Mouse (Mus musculus) embryonic facial prominence, embryonic 11.5 days (tissue): ENCODE results near the gene Dlg3. TPM values are rescaled to one million over a fixed set of nuclear protein-coding genes. Genes with fewer than 3 reads are reported as not detected.

Source experiments
- ATAC-seq: fragments of 200-750 bp; cut with Nextera tagmentation; replicated peaks from 2 replicates; pipeline ENCODE4 v1.8.0; 2017; ENCODE audit warnings: low read depth; ENCODE audit not compliant: insufficient number of reproducible peaks, low FRiP score, low TSS enrichment
- DNase-seq: peaks from one replicate; pipeline ENCODE4 v3.0.0-alpha.2; 2015; ENCODE audit warnings: low spot score
- H3K27ac ChIP-seq: fragments of 300-500 bp; sonication (generic); replicated peaks from 2 replicates; pipeline ENCODE4 v1.5.1; 2014; ENCODE audit warnings: mild to moderate bottlenecking, low read depth, low read length, control low read depth
- H3K27me3 ChIP-seq: fragments of 300-500 bp; sonication (generic); 2 replicates; pipeline ENCODE4 v1.6.1; 2014; ENCODE audit warnings: mild to moderate bottlenecking, low read length, moderate library complexity, mixed read lengths; ENCODE audit not compliant: control insufficient read depth, insufficient read depth
- H3K36me3 ChIP-seq: fragments of 300-500 bp; sonication (generic); replicated peaks from 2 replicates; pipeline ENCODE4 v1.6.1; 2014; ENCODE audit warnings: low read depth, mild to moderate bottlenecking, low read length, moderate library complexity, mixed read lengths; ENCODE audit not compliant: control insufficient read depth, insufficient read depth
- H3K4me1 ChIP-seq: fragments of 300-500 bp; sonication (generic); 2 replicates; pipeline ENCODE4 v1.6.1; 2014; ENCODE audit warnings: low read length, mixed read lengths; ENCODE audit not compliant: control insufficient read depth, insufficient read depth
- H3K4me2 ChIP-seq: fragments of 300-500 bp; sonication (generic); 2 replicates; pipeline ENCODE4 v1.6.1; 2014; ENCODE audit warnings: low read depth, mild to moderate bottlenecking, control low read depth, low read length, moderate library complexity
- H3K4me3 ChIP-seq: fragments of 300-500 bp; sonication (generic); 2 replicates; pipeline ENCODE4 v1.5.1; 2014; ENCODE audit warnings: low read depth, low read length, control low read depth
- H3K9ac ChIP-seq: fragments of 300-500 bp; sonication (generic); replicated peaks from 2 replicates; pipeline ENCODE4 v1.6.1; 2014; ENCODE audit warnings: mild to moderate bottlenecking, control low read depth, low read length
- H3K9me3 ChIP-seq: fragments of 300-500 bp; sonication (generic); replicated peaks from 2 replicates; pipeline ENCODE4 v1.6.1; 2016; ENCODE audit warnings: mild to moderate bottlenecking, low read length, inconsistent platforms, mixed read lengths; ENCODE audit not compliant: control insufficient read depth
- WGBS: fragments of 180-500 bp; shearing (Covaris S2); extraction: QIAGEN DNeasy Blood & Tissue Kit; methylation state at CpG from one replicate; pipeline ENCODE4 v1.1.7; 2014; 5-methylcytosine and 5-hydroxymethylcytosine counted together
- polyA plus RNA-seq: library from polyadenylated mRNA; unstranded; fragments of >200 nt; fragmentation: Nextera tagmentation; extraction: Ambion mirVana; gene quantifications from 2 replicates; pipeline ENCODE4 v1.2.1, GENCODE M21; 2014

Dlg3 gene
- polyA plus RNA-seq, result 4.8 and 10.9 TPM in 2 replicates

- H3K9me3 ChIP-seq, result no peaks in the 10 kb centered on the region
- DNase-seq, result peak; percentile 70
- H3K4me2 ChIP-seq, result peak within 1 kb of the TSS; percentile 84
- no peaks in the 10 kb centered on the region for H3K27me3 ChIP-seq
- peak; percentile 79 for ATAC-seq
- H3K4me1 ChIP-seq, result no peaks in the 10 kb centered on the region
- 0 out of 2 replicates have a peak within 1 kb of the TSS, but pooled peaks have one; percentile 18 for H3K9ac ChIP-seq
- H3K4me3 ChIP-seq, result peak within 1 kb of the TSS; percentile 44
- no peaks in the 10 kb centered on the region for H3K36me3 ChIP-seq
- H3K27ac ChIP-seq, result no peak within 1 kb of the TSS
- WGBS, result 10% methylated on average over 18 of the region's 26 CpGs
These were observed at the start of gene Dlg3 for GRCm38 (mm10) chrX:100767181-100767884. TSS of gene Dlg3 (plus strand) at chrX:100767722.

GRCm38 (mm10) chrX:100728947-100729346 lies 38.6 kb upstream of the Dlg3 start:
- Histone ChIP-seq H3K9me3 (no peaks in the 10 kb centered on the region), H3K4me2 (no peak overlapping the region), H3K9ac (no peak overlapping the region), H3K27me3 (no peaks in the 10 kb centered on the region), H3K27ac (no peak overlapping the region), H3K4me1 (no peaks in the 10 kb centered on the region), H3K36me3 (no peaks in the 10 kb centered on the region), H3K4me3 (no peak overlapping the region)
- DNase-seq, result no peak
- ATAC-seq, result no peak
- 29% methylated on average over 1 of the region's 1 CpGs for WGBS

GRCm38 (mm10) chrX:100729665-100730188 lies 37.8 kb upstream of the Dlg3 start, which contains the start of gene Gdpd2:
TSS of gene Gdpd2 (plus strand) at chrX:100729873.
- Histone ChIP-seq H3K27me3 (no peaks in the 10 kb centered on the region), H3K36me3 (no peaks in the 10 kb centered on the region), H3K27ac (no peak within 1 kb of the TSS), H3K4me2 (peak within 1 kb of the TSS; percentile 34), H3K4me3 (no peak within 1 kb of the TSS), H3K4me1 (no peaks in the 10 kb centered on the region), H3K9ac (peak within 1 kb of the TSS; percentile 34; the same call in 1 of the 2 replicates), H3K9me3 (no peaks in the 10 kb centered on the region)
- ATAC-seq (peak; percentile 77), DNase-seq (peak; percentile 52)
- WGBS, result 15% methylated on average over 8 of the region's 8 CpGs

- Histone ChIP-seq H3K4me2 (peak overlapping the region; percentile 34), H3K27ac (no peak overlapping the region), H3K36me3 (no peaks in the 10 kb centered on the region), H3K9ac (peak overlapping the region; percentile 34; the same call in 1 of the 2 replicates), H3K9me3 (no peaks in the 10 kb centered on the region), H3K4me3 (no peak overlapping the region), H3K4me1 (no peaks in the 10 kb centered on the region), H3K27me3 (no peaks in the 10 kb centered on the region)
- ATAC-seq (peak; percentile 54; the same call in 1 of the 2 replicates), DNase-seq (no peak)
- WGBS, result 35% methylated on average over 8 of the region's 8 CpGs
These were observed 37.3 kb upstream of the Dlg3 start for GRCm38 (mm10) chrX:100730266-100730665.

GRCm38 (mm10) chrX:100734359-100734758 lies 33.2 kb upstream of the Dlg3 start:
- Histone ChIP-seq H3K27ac (no peak overlapping the region), H3K36me3 (no peaks in the 10 kb centered on the region), H3K4me3 (no peak overlapping the region), H3K4me2 (no peak overlapping the region), H3K4me1 (no peaks in the 10 kb centered on the region), H3K9ac (no peak overlapping the region), H3K9me3 (no peaks in the 10 kb centered on the region), H3K27me3 (peaks cover 3% of the 10 kb centered on the region; the same call in 1 of the 2 replicates)
- ATAC-seq (no peak), DNase-seq (no peak)
- WGBS, result 84% methylated on average over 7 of the region's 7 CpGs

GRCm38 (mm10) chrX:100738918-100739317 lies 28.6 kb upstream of the Dlg3 start:
- peaks cover 3% of the 10 kb centered on the region; the same call in 1 of the 2 replicates for H3K27me3 ChIP-seq
- peak overlapping the region; percentile 38 for H3K4me2 ChIP-seq
- 21% methylated on average over 13 of the region's 14 CpGs for WGBS
- ATAC-seq, result peak; percentile 68; the same call in 1 of the 2 replicates
- no peaks in the 10 kb centered on the region for H3K36me3 ChIP-seq
- no peak overlapping the region for H3K9ac ChIP-seq
- H3K4me3 ChIP-seq, result peak overlapping the region; percentile 18
- DNase-seq, result peak; percentile 65
- no peaks in the 10 kb centered on the region for H3K4me1 ChIP-seq
- no peak overlapping the region for H3K27ac ChIP-seq
- no peaks in the 10 kb centered on the region for H3K9me3 ChIP-seq

- H3K9me3 ChIP-seq, result no peaks in the 10 kb centered on the region
- H3K4me2 ChIP-seq, result peak overlapping the region; percentile 38
- H3K36me3 ChIP-seq, result no peaks in the 10 kb centered on the region
- peaks cover 3% of the 10 kb centered on the region; the same call in 1 of the 2 replicates for H3K27me3 ChIP-seq
- WGBS, result 29% methylated on average over 10 of the region's 10 CpGs
- peak overlapping the region; percentile 18 for H3K4me3 ChIP-seq
- peak; percentile 79; the same call in 1 of the 2 replicates for ATAC-seq
- DNase-seq, result peak; percentile 37
- H3K9ac ChIP-seq, result 0 out of 2 replicates have a peak overlapping the region, but pooled peaks have one; percentile 18
- no peak overlapping the region for H3K27ac ChIP-seq
- no peaks in the 10 kb centered on the region for H3K4me1 ChIP-seq
These were observed 28.1 kb upstream of the Dlg3 start for GRCm38 (mm10) chrX:100739443-100739842.

GRCm38 (mm10) chrX:100740785-100741184 lies 26.7 kb upstream of the Dlg3 start:
- Histone ChIP-seq H3K4me2 (no peak overlapping the region), H3K27me3 (peaks cover 3% of the 10 kb centered on the region; the same call in 1 of the 2 replicates), H3K4me3 (no peak overlapping the region), H3K9ac (no peak overlapping the region), H3K4me1 (no peaks in the 10 kb centered on the region), H3K9me3 (no peaks in the 10 kb centered on the region), H3K27ac (no peak overlapping the region), H3K36me3 (no peaks in the 10 kb centered on the region)
- DNase-seq (no peak), ATAC-seq (no peak)
- WGBS, result 49% methylated on average over 6 of the region's 6 CpGs
